Mouse (Mus musculus) spleen, adult 2 months (tissue): ENCODE measurements around the gene Steap3.

Source experiments
- CTCF ChIP-seq: fragments of 200-500 bp; IDR thresholded peaks from 2 replicates; pipeline ENCODE4 v1.5.1; 2011; ENCODE audit warnings: mild to moderate bottlenecking, inconsistent platforms; ENCODE audit not compliant: insufficient read depth, insufficient read length, insufficient replicate concordance; ENCODE audit errors: extremely low read depth
- POLR2A ChIP-seq: fragments of 200-500 bp; IDR thresholded peaks from 2 replicates; pipeline ENCODE4 v1.6.1; 2011; ENCODE audit warnings: low read depth, low read length, inconsistent platforms

GRCm38 (mm10) chr1:120154232-120154631 lies 118.3 kb downstream of the Steap3 start:
- peak; percentile 29; the same call in 1 of the 2 replicates for TF ChIP-seq CTCF
- TF ChIP-seq POLR2A = no peak
